Mouse (Mus musculus) sigmoid colon, adult 10 weeks (tissue): ENCODE data around the gene Ankrd13b. TPM values are rescaled to one million over a fixed set of nuclear protein-coding genes. Genes with fewer than 3 reads are reported as not detected.

Experiments used
- polyA plus RNA-seq: library from polyadenylated mRNA; stranded (reverse); fragments of 350-450 nt; fragmentation: Illumina TruSeq; extraction: RNeasy Lipid Tissue Mini Kit (QIAGEN cat#74804); gene quantifications from one replicate; pipeline ENCODE4 v1.2.3, GENCODE M21; 2014; ENCODE audit warnings: low read depth, low replicate concordance

Gene Ankrd13b
- 0.25 TPM for polyA plus RNA-seq

GRCm38 (mm10) chr11:77489591-77490235 is at the start of gene Ankrd13b:
Ankrd13b (minus strand) TSS chr11:77489678.

GRCm38 (mm10) chr11:77519043-77519442 is 29.6 kb upstream of the Ankrd13b start, which contains the start of gene Gm10392:
Gm10392 (minus strand) TSS chr11:77519198.

GRCm38 (mm10) chr11:77515637-77516552 is 26.4 kb upstream of the Ankrd13b start, which contains the start of gene Trp53i13:
Trp53i13 (minus strand) TSS chr11:77515980.

GRCm38 (mm10) chr11:77514832-77515636 is 25.6 kb upstream of the Ankrd13b start, which contains the start of gene Abhd15:
Abhd15 (plus strand) TSS chr11:77515121.

GRCm38 (mm10) chr11:77493512-77494343 is 4.2 kb upstream of the Ankrd13b start, which contains the start of gene Git1:
Git1 (plus strand) TSS chr11:77493562.

GRCm38 (mm10) chr11:77462283-77463100 is 27.0 kb downstream of the Ankrd13b start, which contains the start of gene Coro6:
Coro6 (plus strand) TSS chr11:77462411.

Other genes starting within 250 kb of the Ankrd13b start
- gene Coro6, start 27.3 kb downstream of the Ankrd13b start, polyA plus RNA-seq: 0.25 TPM
- gene Git1, start 3.9 kb upstream of the Ankrd13b start, polyA plus RNA-seq: 1.2 TPM
- 0.35 TPM for gene Abhd15, start 25.4 kb upstream of the Ankrd13b start, polyA plus RNA-seq
- gene Trp53i13, start 26.3 kb upstream of the Ankrd13b start, polyA plus RNA-seq: not detected
- gene Gm10392, start 29.5 kb upstream of the Ankrd13b start, polyA plus RNA-seq: not detected
- gene Taok1, start 118.1 kb upstream of the Ankrd13b start, polyA plus RNA-seq: 80.8 TPM
- gene Nufip2, start 196.5 kb upstream of the Ankrd13b start, polyA plus RNA-seq: 104 TPM
- gene Cryba1, start 235.6 kb upstream of the Ankrd13b start, polyA plus RNA-seq: not detected